Mouse (Mus musculus): ENCODE measurements at regions not wholly inside any gene's neighbourhood (a gene's known extent, or its start where the extent isn't known, plus 50 kb on each side); places are given as distances from the start of the nearest gene placed in this dataset.

- Histone ChIP-seq H3K4me3 (ENCODE audit: extremely low read depth, insufficient read depth, insufficient read length) (no peak overlapping the region; the same call in 1 of the 2 replicates), H3K36me3 (ENCODE audit: control insufficient read depth, insufficient read depth, low read length) (no peaks in the 10 kb centered on the region), H3K27ac (ENCODE audit: insufficient read depth, low read length) (no peak overlapping the region), H3K4me1 (ENCODE audit: control insufficient read depth, insufficient read depth, insufficient read length) (no peaks in the 10 kb centered on the region), H3K27me3 (ENCODE audit: control insufficient read depth, insufficient read depth, low read length) (no peaks in the 10 kb centered on the region)
- 82% methylated on average over 5 of the region's 5 CpGs for WGBS
- DNase-seq (ENCODE audit: low read depth in 1 of 2, low spot score in 2 of 2) = no peak
- TF ChIP-seq CTCF (IDR thresholded peaks at IDR 0.05; ENCODE audit: extremely low read depth, insufficient read depth, insufficient read length, insufficient replicate concordance) (no peak), POLR2A (IDR thresholded peaks at IDR 0.05; ENCODE audit: low read depth, low read length) (no peak)
Measured at GRCm38 (mm10) chr19:14124986-14125385, 211.7 kb downstream of the Olfr1505 start.

GRCm38 (mm10) chr19:14128397-14129209 is 215.3 kb downstream of the Olfr1505 start:
- Histone ChIP-seq H3K4me1 (ENCODE audit: control insufficient read depth, insufficient read depth, insufficient read length) (no peaks in the 10 kb centered on the region), H3K4me3 (ENCODE audit: extremely low read depth, insufficient read depth, insufficient read length) (no peak overlapping the region)
- WGBS = 83% methylated on average over 8 of the region's 8 CpGs

GRCm38 (mm10) chr19:14161217-14161616 is 247.9 kb downstream of the Olfr1505 start:
- Histone ChIP-seq H3K27me3 (ENCODE audit: control insufficient read depth, insufficient read depth, low read length) (no peaks in the 10 kb centered on the region), H3K36me3 (ENCODE audit: control insufficient read depth, insufficient read depth, low read length) (no peaks in the 10 kb centered on the region), H3K27ac (ENCODE audit: insufficient read depth, low read length) (no peak overlapping the region), H3K4me3 (ENCODE audit: extremely low read depth, insufficient read depth, insufficient read length) (no peak overlapping the region), H3K4me1 (ENCODE audit: control insufficient read depth, insufficient read depth, insufficient read length) (no peaks in the 10 kb centered on the region)
- WGBS = 71% methylated on average over 3 of the region's 3 CpGs
- TF ChIP-seq POLR2A (IDR thresholded peaks at IDR 0.05; ENCODE audit: low read depth, low read length) (no peak), CTCF (IDR thresholded peaks at IDR 0.05; ENCODE audit: extremely low read depth, insufficient read depth, insufficient read length, insufficient replicate concordance) (no peak)
- no peak for DNase-seq (ENCODE audit: low read depth in 1 of 2, low spot score in 2 of 2)

More at GRCm38 (mm10) chr19:14128397-14129209, 215.3 kb downstream of the Olfr1505 start:
- no peak for DNase-seq (ENCODE audit: low read depth in 1 of 2, low spot score in 2 of 2)
- Histone ChIP-seq H3K27me3 (ENCODE audit: control insufficient read depth, insufficient read depth, low read length) (no peaks in the 10 kb centered on the region), H3K36me3 (ENCODE audit: control insufficient read depth, insufficient read depth, low read length) (no peaks in the 10 kb centered on the region), H3K27ac (ENCODE audit: insufficient read depth, low read length) (no peak overlapping the region)
- TF ChIP-seq CTCF (IDR thresholded peaks at IDR 0.05; ENCODE audit: extremely low read depth, insufficient read depth, insufficient read length, insufficient replicate concordance) = no peak

- DNase-seq (ENCODE audit: low read depth in 1 of 2, low spot score in 2 of 2) = no peak
- Histone ChIP-seq H3K36me3 (ENCODE audit: control insufficient read depth, insufficient read depth, low read length) (no peaks in the 10 kb centered on the region), H3K27me3 (ENCODE audit: control insufficient read depth, insufficient read depth, low read length) (no peaks in the 10 kb centered on the region), H3K4me3 (ENCODE audit: extremely low read depth, insufficient read depth, insufficient read length) (no peak overlapping the region), H3K4me1 (ENCODE audit: control insufficient read depth, insufficient read depth, insufficient read length) (no peaks in the 10 kb centered on the region), H3K27ac (ENCODE audit: insufficient read depth, low read length) (no peak overlapping the region)
- 59% methylated on average over 4 of the region's 4 CpGs for WGBS
- TF ChIP-seq POLR2A (IDR thresholded peaks at IDR 0.05; ENCODE audit: low read depth, low read length) (no peak), CTCF (IDR thresholded peaks at IDR 0.05; ENCODE audit: extremely low read depth, insufficient read depth, insufficient read length, insufficient replicate concordance) (no peak)
Measured at GRCm38 (mm10) chr19:14162773-14163172, 249.4 kb downstream of the Olfr1505 start.

GRCm38 (mm10) chr19:14165775-14166174 is 252.4 kb downstream of the Olfr1505 start:
- Histone ChIP-seq H3K36me3 (ENCODE audit: control insufficient read depth, insufficient read depth, low read length) (no peaks in the 10 kb centered on the region), H3K4me3 (ENCODE audit: extremely low read depth, insufficient read depth, insufficient read length) (no peak overlapping the region), H3K27ac (ENCODE audit: insufficient read depth, low read length) (no peak overlapping the region), H3K4me1 (ENCODE audit: control insufficient read depth, insufficient read depth, insufficient read length) (no peaks in the 10 kb centered on the region), H3K27me3 (ENCODE audit: control insufficient read depth, insufficient read depth, low read length) (no peaks in the 10 kb centered on the region)
- DNase-seq (ENCODE audit: low read depth in 1 of 2, low spot score in 2 of 2) = no peak
- WGBS = 88% methylated on average over 2 of the region's 2 CpGs
- TF ChIP-seq CTCF (IDR thresholded peaks at IDR 0.05; ENCODE audit: extremely low read depth, insufficient read depth, insufficient read length, insufficient replicate concordance) = no peak
- no peak for TF ChIP-seq POLR2A (IDR thresholded peaks at IDR 0.05; ENCODE audit: low read depth, low read length)

GRCm38 (mm10) chr19:14180244-14180643 is 266.9 kb downstream of the Olfr1505 start:
- H3K4me3 ChIP-seq (ENCODE audit: extremely low read depth, insufficient read depth, insufficient read length) = no peak overlapping the region
- no peaks in the 10 kb centered on the region for H3K4me1 ChIP-seq (ENCODE audit: control insufficient read depth, insufficient read depth, insufficient read length)
- TF ChIP-seq POLR2A (IDR thresholded peaks at IDR 0.05; ENCODE audit: low read depth, low read length) = no peak
- TF ChIP-seq CTCF (IDR thresholded peaks at IDR 0.05; ENCODE audit: extremely low read depth, insufficient read depth, insufficient read length, insufficient replicate concordance) = no peak
- H3K27ac ChIP-seq (ENCODE audit: insufficient read depth, low read length) = no peak overlapping the region
- H3K36me3 ChIP-seq (ENCODE audit: control insufficient read depth, insufficient read depth, low read length) = no peaks in the 10 kb centered on the region
- no peaks in the 10 kb centered on the region for H3K27me3 ChIP-seq (ENCODE audit: control insufficient read depth, insufficient read depth, low read length)
- no peak for DNase-seq (ENCODE audit: low read depth in 1 of 2, low spot score in 2 of 2)
- 57% methylated on average over 4 of the region's 4 CpGs for WGBS

GRCm38 (mm10) chr19:14180956-14181355 is 267.6 kb downstream of the Olfr1505 start:
- Histone ChIP-seq H3K27ac (ENCODE audit: insufficient read depth, low read length) (no peak overlapping the region), H3K4me3 (ENCODE audit: extremely low read depth, insufficient read depth, insufficient read length) (no peak overlapping the region), H3K27me3 (ENCODE audit: control insufficient read depth, insufficient read depth, low read length) (no peaks in the 10 kb centered on the region), H3K36me3 (ENCODE audit: control insufficient read depth, insufficient read depth, low read length) (no peaks in the 10 kb centered on the region), H3K4me1 (ENCODE audit: control insufficient read depth, insufficient read depth, insufficient read length) (no peaks in the 10 kb centered on the region)
- WGBS = 80% methylated on average over 3 of the region's 3 CpGs
- DNase-seq (ENCODE audit: low read depth in 1 of 2, low spot score in 2 of 2) = no peak
- TF ChIP-seq CTCF (IDR thresholded peaks at IDR 0.05; ENCODE audit: extremely low read depth, insufficient read depth, insufficient read length, insufficient replicate concordance) (no peak), POLR2A (IDR thresholded peaks at IDR 0.05; ENCODE audit: low read depth, low read length) (no peak)

Data from spleen, adult 2 months (tissue).